ENCODE assay signal across 8 mouse cellular contexts in genomic region chr7:143094592-143095553, GRCm38 (mm10). TPM values are rescaled to one million over a fixed set of nuclear protein-coding genes. Genes with fewer than 3 reads are reported as not detected.
DNase-seq lines count a peak whose midpoint lies in the region; ATAC-seq and TF ChIP-seq lines count a peak whose summit lies in the region.

TSS of gene Trpm5 (minus strand) at chr7:143094642.

- no peak within 1 kb of the TSS for H3K9ac ChIP-seq in MEL (ENCODE audit: control insufficient read depth, low read depth, low read length, poor library complexity, severe bottlenecking)
- H3K9ac ChIP-seq in heart, embryonic 12.5 days, result peak within 1 kb of the TSS; percentile 5; the same call in 1 of the 2 replicates

- peak; percentile 32 to 39 for DNase-seq in frontal cortex, postnatal 25 days (ENCODE audit: low spot score in 2 of 2)
- DNase-seq in frontal cortex, postnatal 10 days (ENCODE audit: low spot score in 2 of 2), result no peak
- peak; percentile 64 for DNase-seq in MEL (ENCODE audit: low read depth, low spot score)
- DNase-seq in kidney, postnatal 36 days, result peak; percentile 44 to 81
- peak; percentile 85 for DNase-seq in lung, postnatal 10 days

- WGBS in heart, embryonic 12.5 days, result 34% methylated on average over 10 of the region's 10 CpGs

- H3K9me3 ChIP-seq in MEL (replicated peaks; ENCODE audit: insufficient read depth, low read length), result no peaks in the 10 kb centered on the region
- H3K9me3 ChIP-seq in heart, embryonic 12.5 days (replicated peaks), result no peaks in the 10 kb centered on the region

- TF ChIP-seq POLR2A in MEL (IDR thresholded peaks at IDR 0.05; ENCODE audit: control insufficient read depth in 1 of 2, insufficient read depth in 1 of 2, low read depth in 1 of 2, low read length in 2 of 2, poor library complexity in 1 of 2), result no peak
- TF ChIP-seq POLR2A in testis, adult 2 months (IDR thresholded peaks at IDR 0.05; ENCODE audit: control insufficient read depth, low read depth, low read length), result no peak

- no peak within 1 kb of the TSS for H3K27ac ChIP-seq in MEL (ENCODE audit: control insufficient read depth, low read depth, low read length)
- H3K27ac ChIP-seq in heart, embryonic 12.5 days (ENCODE audit: poor library complexity, severe bottlenecking), result no peak within 1 kb of the TSS
- H3K27ac ChIP-seq in testis, adult 2 months (ENCODE audit: control insufficient read depth, insufficient read depth, low read depth, low read length), result no peak within 1 kb of the TSS

- no peaks in the 10 kb centered on the region; a peak in 1 of 4 replicates for H3K36me3 ChIP-seq in MEL (ENCODE audit: control insufficient read depth in 1 of 2, insufficient read depth in 2 of 2, low read length in 2 of 2)
- no peaks in the 10 kb centered on the region for H3K36me3 ChIP-seq in heart, embryonic 12.5 days
- H3K36me3 ChIP-seq in testis, adult 2 months (ENCODE audit: control insufficient read depth, insufficient read depth, low read length), result no peaks in the 10 kb centered on the region

- no peak within 1 kb of the TSS for H3K4me3 ChIP-seq in MEL (ENCODE audit: control insufficient read depth in 1 of 2, insufficient read depth in 1 of 2, low read depth in 2 of 2, low read length in 2 of 2)
- no peak within 1 kb of the TSS for H3K4me3 ChIP-seq in heart, embryonic 12.5 days
- no peak within 1 kb of the TSS for H3K4me3 ChIP-seq in testis, adult 2 months (ENCODE audit: control insufficient read depth, low read depth, low read length)

- no peak for TF ChIP-seq EP300 in MEL (IDR thresholded peaks at IDR 0.05; ENCODE audit: low read depth in 1 of 2, low read length in 2 of 2)

- peaks cover 0 to under 1% of the 10 kb centered on the region in 2 experiments; a peak in 2 of 4 replicates for H3K4me1 ChIP-seq in MEL (ENCODE audit: control insufficient read depth in 1 of 2, insufficient read depth in 2 of 2, low read length in 2 of 2)
- no peaks in the 10 kb centered on the region for H3K4me1 ChIP-seq in heart, embryonic 12.5 days (replicated peaks)
- no peaks in the 10 kb centered on the region for H3K4me1 ChIP-seq in testis, adult 2 months (ENCODE audit: control insufficient read depth, insufficient read depth, low read length)

- peak; percentile 56; the same call in 1 of the 2 replicates for ATAC-seq in common myeloid progenitor, adult 5-6 weeks (replicated peaks; ENCODE audit: low read depth, poor library complexity, severe bottlenecking)
- ATAC-seq in heart, embryonic 12.5 days (ENCODE audit: insufficient number of reproducible peaks, low FRiP score), result peak; percentile 56; the same call in 1 of the 2 replicates

- peaks cover 0 to 2% of the 10 kb centered on the region in 2 experiments; a peak in 2 of 4 replicates for H3K27me3 ChIP-seq in MEL (ENCODE audit: control insufficient read depth in 1 of 2, insufficient read depth in 2 of 2, low read length in 2 of 2)
- peaks cover 30% of the 10 kb centered on the region for H3K27me3 ChIP-seq in heart, embryonic 12.5 days (replicated peaks)
- no peaks in the 10 kb centered on the region for H3K27me3 ChIP-seq in testis, adult 2 months (ENCODE audit: control insufficient read depth, insufficient read depth, low read length)

- H3K79me2 ChIP-seq in MEL (ENCODE audit: control insufficient read depth, insufficient read depth, low read length, poor library complexity), result no peaks in the 10 kb centered on the region

- TF ChIP-seq RAD21 in MEL (IDR thresholded peaks at IDR 0.05; ENCODE audit: low read depth, low read length), result peak; percentile 93

- no peak within 1 kb of the TSS for H3K4me2 ChIP-seq in heart, embryonic 12.5 days

- TF ChIP-seq CTCF in MEL (IDR thresholded peaks at IDR 0.05 in 2 of 3, conservative IDR thresholded peaks at IDR 0.05 in 1 of 3; ENCODE audit: control insufficient read depth in 1 of 3, insufficient read depth in 1 of 3, low read depth in 2 of 3, low read length in 3 of 3, poor library complexity in 1 of 3, severe bottlenecking in 1 of 3), result peak; percentile 88 to 96 (median 95)
- peak; percentile 81 for TF ChIP-seq CTCF in testis, adult 2 months (IDR thresholded peaks at IDR 0.05; ENCODE audit: control insufficient read depth, insufficient read depth, insufficient replicate concordance, low read depth, low read length)

TF ChIP-seq in MEL, 35 proteins besides CTCF, POLR2A, EP300 and RAD21:
- TF ChIP-seq USF1 (IDR thresholded peaks at IDR 0.05; ENCODE audit: low read depth, low read length), result no peak
- TF ChIP-seq ZC3H11A (IDR thresholded peaks at IDR 0.05; ENCODE audit: low read depth, low read length), result peak; percentile 85
- peak; percentile 51; the same call in 1 of the 2 replicates for TF ChIP-seq MAZ (IDR thresholded peaks at IDR 0.05; ENCODE audit: low read depth, low read length)
- no peak for TF ChIP-seq RCOR1 (IDR thresholded peaks at IDR 0.05; ENCODE audit: low read depth, low read length)
- peak; percentile 33; the same call in 1 of the 2 replicates for TF ChIP-seq SIN3A (IDR thresholded peaks at IDR 0.05; ENCODE audit: low read length)
- peak; percentile 94 for TF ChIP-seq SMC3 (IDR thresholded peaks at IDR 0.05; ENCODE audit: low read depth, low read length)

RNA-seq across cellular contexts. Expression of gene Trpm5, which starts in this region (rescaled TPM):
- 1.5 and 1.7 TPM in 2 replicates for total RNA-seq in MEL (2012; rRNA removed)
- 1 to 10 TPM in 1 of 2 experiments, not detected in 1; 1.9 TPM for polyA plus RNA-seq in MEL (2012; ENCODE audit: insufficient read depth in 1 of 2, insufficient read length in 2 of 2, low read depth in 1 of 2, low replicate concordance in 2 of 2, missing spikeins in 1 of 2)
- not detected in 2 replicates for total RNA-seq in common myeloid progenitor, adult 5-6 weeks (2017)
- 3.8 and 4.3 TPM in 2 replicates for polyA plus RNA-seq in heart, embryonic 12.5 days (2016; fragmentation: Nextera tagmentation; extraction: Ambion mirVana)
- 1.1 and 1.5 TPM in 2 replicates for polyA plus RNA-seq in testis, adult 2 months (2012; rRNA removed)

Comparison
In these comparisons a context has a peak if more than half of its experiments do, and no peak if none do; other contexts are left out.
1. DNase-seq: peak in frontal cortex, postnatal 25 days (2 of 2), MEL (single experiment), kidney, postnatal 36 days (2 of 2) and lung, postnatal 10 days (single experiment); none in frontal cortex, postnatal 10 days (0 of 2).
2. Peak in ATAC-seq in common myeloid progenitor, adult 5-6 weeks; RNA of the gene not detected or under 1 TPM.